Mouse (Mus musculus) embryonic facial prominence, embryonic 15.5 days (tissue): Measurements from ENCODE around the gene Olfr1462. TPM values are rescaled to one million over a fixed set of nuclear protein-coding genes. Genes with fewer than 3 reads are reported as not detected.

Source experiments
- ATAC-seq: fragments of 200-750 bp; cut with Nextera tagmentation; 2 replicates; pipeline ENCODE4 v1.8.0; 2017; ENCODE audit warnings: low read depth, moderate TSS enrichment; ENCODE audit not compliant: insufficient number of reproducible peaks, low FRiP score, low TSS enrichment
- H3K27ac ChIP-seq: fragments of 300-500 bp; sonication (generic); replicated peaks from 2 replicates; pipeline ENCODE4 v1.5.1; 2015; ENCODE audit warnings: mild to moderate bottlenecking, inconsistent platforms
- H3K27me3 ChIP-seq: fragments of 300-500 bp; sonication (generic); 2 replicates; pipeline ENCODE4 v1.6.1; 2015; ENCODE audit warnings: inconsistent platforms
- H3K36me3 ChIP-seq: fragments of 300-500 bp; sonication (generic); 2 replicates; pipeline ENCODE4 v1.6.1; 2015; ENCODE audit warnings: mild to moderate bottlenecking, inconsistent platforms
- H3K4me1 ChIP-seq: fragments of 300-500 bp; sonication (generic); 2 replicates; pipeline ENCODE4 v1.6.1; 2015; ENCODE audit warnings: inconsistent platforms
- H3K4me2 ChIP-seq: fragments of 300-500 bp; sonication (generic); replicated peaks from 2 replicates; pipeline ENCODE4 v1.6.1; 2015; ENCODE audit warnings: mild to moderate bottlenecking, inconsistent platforms
- H3K4me3 ChIP-seq: fragments of 300-500 bp; sonication (generic); replicated peaks from 2 replicates; pipeline ENCODE4 v1.5.1; 2015; ENCODE audit warnings: mild to moderate bottlenecking, inconsistent platforms
- H3K9ac ChIP-seq: fragments of 300-500 bp; sonication (generic); 2 replicates; pipeline ENCODE4 v1.6.1; 2015; ENCODE audit warnings: inconsistent platforms
- H3K9me3 ChIP-seq: fragments of 300-500 bp; sonication (generic); replicated peaks from 2 replicates; pipeline ENCODE4 v1.6.1; 2016; ENCODE audit warnings: inconsistent platforms
- WGBS: fragments of 180-500 bp; shearing (Covaris S2); methylation state at CpG from one replicate; pipeline ENCODE4 v1.1.7; 2015; 5-methylcytosine and 5-hydroxymethylcytosine counted together
- polyA plus RNA-seq: library from polyadenylated mRNA; unstranded; fragments of >200 nt; fragmentation: Nextera tagmentation; extraction: Ambion mirVana; gene quantifications from 2 replicates; pipeline ENCODE4 v1.2.1, GENCODE M21; 2015

Olfr1462 gene
- not detected in 2 replicates for polyA plus RNA-seq

- Histone ChIP-seq H3K27me3 (no peaks in the 10 kb centered on the region), H3K27ac (no peak within 1 kb of the TSS), H3K4me2 (no peak within 1 kb of the TSS), H3K4me1 (no peaks in the 10 kb centered on the region), H3K36me3 (no peaks in the 10 kb centered on the region), H3K9ac (no peak within 1 kb of the TSS), H3K4me3 (no peak within 1 kb of the TSS), H3K9me3 (no peaks in the 10 kb centered on the region)
- 69% methylated on average over 1 of the region's 1 CpGs for WGBS
- no peak for ATAC-seq
Observed at GRCm38 (mm10) chr19:13185434-13185833, at the start of gene Olfr1462. TSS of gene Olfr1462 (plus strand) at chr19:13185734.

GRCm38 (mm10) chr19:13149449-13149848 lies 36.1 kb upstream of the Olfr1462 start, which contains the start of gene Olfr1459:
TSS of gene Olfr1459 (minus strand) at chr19:13149549.
- WGBS: 58% methylated on average over 1 of the region's 1 CpGs
- no peak for ATAC-seq
- Histone ChIP-seq H3K36me3 (no peaks in the 10 kb centered on the region), H3K4me2 (no peak within 1 kb of the TSS), H3K9ac (no peak within 1 kb of the TSS), H3K27ac (no peak within 1 kb of the TSS), H3K27me3 (no peaks in the 10 kb centered on the region), H3K4me1 (no peaks in the 10 kb centered on the region), H3K9me3 (0 out of 2 replicates have a peak, but pooled peaks cover 5% of the 10 kb centered on the region), H3K4me3 (no peak within 1 kb of the TSS)

GRCm38 (mm10) chr19:13162700-13163099 lies 22.8 kb upstream of the Olfr1462 start, which contains the start of gene Olfr1461:
TSS of gene Olfr1461 (plus strand) at chr19:13163000.
- Histone ChIP-seq H3K9ac (no peak within 1 kb of the TSS), H3K36me3 (no peaks in the 10 kb centered on the region), H3K27me3 (no peaks in the 10 kb centered on the region), H3K9me3 (no peaks in the 10 kb centered on the region), H3K4me3 (no peak within 1 kb of the TSS), H3K4me2 (no peak within 1 kb of the TSS), H3K4me1 (no peaks in the 10 kb centered on the region), H3K27ac (no peak within 1 kb of the TSS)
- no peak for ATAC-seq
- 36% methylated on average over 1 of the region's 1 CpGs for WGBS

- ATAC-seq: no peak
- no peak overlapping the region for H3K4me2 ChIP-seq
- H3K27ac ChIP-seq: no peak overlapping the region
- no peaks in the 10 kb centered on the region for H3K36me3 ChIP-seq
- no peak overlapping the region for H3K9ac ChIP-seq
- no peaks in the 10 kb centered on the region for H3K27me3 ChIP-seq
- WGBS: 85% methylated on average over 11 of the region's 11 CpGs
- no peaks in the 10 kb centered on the region for H3K9me3 ChIP-seq
- H3K4me3 ChIP-seq: no peak overlapping the region
- no peaks in the 10 kb centered on the region for H3K4me1 ChIP-seq
Observed at GRCm38 (mm10) chr19:13221666-13222065, 36.1 kb downstream of the Olfr1462 start.

GRCm38 (mm10) chr19:13231028-13231427 lies 45.5 kb downstream of the Olfr1462 start, which contains the start of gene Olfr1463:
TSS of gene Olfr1463 (plus strand) at chr19:13231328.
- ATAC-seq: no peak
- Histone ChIP-seq H3K27ac (no peak within 1 kb of the TSS), H3K36me3 (no peaks in the 10 kb centered on the region), H3K9ac (no peak within 1 kb of the TSS), H3K27me3 (no peaks in the 10 kb centered on the region), H3K9me3 (no peaks in the 10 kb centered on the region), H3K4me1 (no peaks in the 10 kb centered on the region), H3K4me3 (no peak within 1 kb of the TSS), H3K4me2 (no peak within 1 kb of the TSS)

Other genes starting within 250 kb of the Olfr1462 start
- not detected in 2 replicates for gene Olfr1450, start 235.5 kb upstream of the Olfr1462 start, polyA plus RNA-seq
- not detected in 2 replicates for gene Olfr1451, start 190.7 kb upstream of the Olfr1462 start, polyA plus RNA-seq
- not detected in 2 replicates for gene Olfr1453, start 157.4 kb upstream of the Olfr1462 start, polyA plus RNA-seq
- not detected in 2 replicates for gene Olfr1454, start 125.1 kb upstream of the Olfr1462 start, polyA plus RNA-seq
- not detected in 2 replicates for gene Olfr1457, start 87.8 kb upstream of the Olfr1462 start, polyA plus RNA-seq
- gene Olfr1458, start 79.0 kb upstream of the Olfr1462 start, polyA plus RNA-seq: not detected in 2 replicates
- not detected in 2 replicates for gene Olfr1459, start 36.2 kb upstream of the Olfr1462 start, polyA plus RNA-seq
- not detected in 2 replicates for gene Olfr1461, start 22.7 kb upstream of the Olfr1462 start, polyA plus RNA-seq
- 0.12 TPM in 1 of 2 replicates, not detected in the other for gene Olfr1463, start 45.6 kb downstream of the Olfr1462 start, polyA plus RNA-seq
- gene Olfr1465, start 129.8 kb downstream of the Olfr1462 start, polyA plus RNA-seq: not detected in 2 replicates
- not detected in 2 replicates for gene Olfr1466, start 153.1 kb downstream of the Olfr1462 start, polyA plus RNA-seq
- gene Olfr1467, start 176.5 kb downstream of the Olfr1462 start, polyA plus RNA-seq: not detected in 2 replicates
- gene Olfr1469, start 222.1 kb downstream of the Olfr1462 start, polyA plus RNA-seq: not detected in 2 replicates